Mouse (Mus musculus) megakaryocyte, embryonic 14.5 days (primary cell): Measurements from ENCODE around the gene Coa6.

ENCODE experiments used
- FLI1 ChIP-seq: IDR thresholded peaks from 2 replicates; pipeline ENCODE4 v1.6.1; 2012; ENCODE audit warnings: low read length, inconsistent platforms, mixed read lengths
- GATA1 ChIP-seq: IDR thresholded peaks from 3 replicates; pipeline ENCODE4 v1.6.1; 2012; ENCODE audit warnings: mixed read lengths, low read length, inconsistent platforms, borderline replicate concordance

DNA sequence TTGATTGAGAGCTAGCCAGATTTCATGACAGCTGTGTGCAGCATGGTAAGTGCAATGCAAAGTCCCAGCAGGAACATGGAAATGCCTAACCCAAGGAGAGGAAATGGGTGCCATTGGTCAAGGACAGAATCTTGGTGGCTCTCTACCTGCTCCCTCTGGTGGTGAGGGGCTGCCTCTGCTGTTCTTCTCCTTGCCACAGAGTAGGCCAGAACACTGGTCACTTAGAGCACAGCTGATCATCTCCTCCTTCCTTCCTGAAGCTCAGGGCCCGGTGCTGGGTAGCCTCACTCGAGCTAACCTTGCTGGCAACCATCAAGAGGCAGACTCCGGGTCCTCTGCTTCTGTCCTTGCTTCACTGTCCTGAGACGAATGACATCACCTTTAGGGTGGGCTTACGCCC lies 39.6 kb upstream of the Coa6 start:
- TF ChIP-seq GATA1 (no peak), FLI1 (no peak)
